Mouse (Mus musculus): ENCODE measurements around the gene Atp5l. TPM values are rescaled to one million over a fixed set of nuclear protein-coding genes. Genes with fewer than 3 reads are reported as not detected.
A peak's percentile ranks its signal among the peaks of the same experiment; 100 is the strongest.

The Atp5l gene
- polyA plus RNA-seq, 1 experiment from 2014 or later, result 523 TPM

DNA sequence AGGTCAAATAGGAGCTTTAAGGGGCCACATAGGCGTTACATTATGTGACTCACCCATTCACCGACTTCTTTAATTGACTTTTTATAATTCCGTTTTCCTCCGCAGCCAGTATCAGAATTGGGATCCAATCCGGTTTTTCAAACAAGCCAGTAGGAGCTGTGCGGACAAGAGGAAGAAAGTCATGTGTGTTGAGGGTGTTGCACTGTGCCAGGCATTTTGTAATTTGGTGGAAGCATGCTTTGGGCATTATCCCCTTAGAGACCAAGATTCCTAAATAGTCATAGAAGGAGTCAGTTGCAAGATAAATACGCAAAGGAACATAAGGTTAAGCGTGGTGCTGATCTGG, 554 bp upstream of the Atp5l start:
- H3K4me3 ChIP-seq, result peak overlapping the region; percentile 99
- H3K9ac ChIP-seq, result peak overlapping the region; percentile 98
- peak; percentile 76 for ATAC-seq
- H3K36me3 ChIP-seq, result peaks cover 12% of the 10 kb centered on the region
- peak overlapping the region; percentile 74 for H3K4me2 ChIP-seq
- no peaks in the 10 kb centered on the region for H3K9me3 ChIP-seq (replicated peaks)
- peak overlapping the region; percentile 86 for H3K27ac ChIP-seq
- WGBS (ENCODE audit: insufficient replicate concordance), result under 1% methylated on average over 8 of the region's 8 CpGs
- H3K27me3 ChIP-seq (replicated peaks), result no peaks in the 10 kb centered on the region
- H3K4me1 ChIP-seq, result peaks cover 25% of the 10 kb centered on the region

DNA sequence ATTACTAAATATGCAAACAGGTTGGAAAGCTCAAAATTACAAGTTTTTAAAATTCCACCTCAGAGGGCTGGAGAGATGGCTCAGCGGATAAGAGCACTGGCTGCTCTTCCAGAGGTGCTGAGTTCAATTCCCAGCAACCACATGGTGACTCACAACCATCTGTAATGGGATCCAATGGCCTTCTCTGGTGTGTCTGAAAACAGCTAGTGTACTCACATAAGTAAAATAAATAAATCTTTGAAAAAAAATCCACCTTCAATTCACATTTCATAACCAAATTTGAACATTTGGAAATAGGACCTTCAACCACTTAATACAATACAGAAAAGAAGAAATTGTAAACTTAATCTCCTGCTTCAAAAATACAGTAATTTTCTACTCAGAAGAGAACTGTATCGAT, 936 bp downstream of the Atp5l start:
- peaks cover 19% of the 10 kb centered on the region for H3K36me3 ChIP-seq
- H3K27ac ChIP-seq, result peak overlapping the region; percentile 86
- H3K9ac ChIP-seq, result peak overlapping the region; percentile 98
- H3K4me1 ChIP-seq, result peaks cover 25% of the 10 kb centered on the region
- H3K4me2 ChIP-seq, result peak overlapping the region; percentile 74
- H3K4me3 ChIP-seq, result peak overlapping the region; percentile 99
- no peaks in the 10 kb centered on the region for H3K27me3 ChIP-seq (replicated peaks)
- WGBS (ENCODE audit: insufficient replicate concordance), result 12% methylated on average over 2 of the region's 2 CpGs
- no peaks in the 10 kb centered on the region for H3K9me3 ChIP-seq (replicated peaks)
- no peak for ATAC-seq

DNA sequence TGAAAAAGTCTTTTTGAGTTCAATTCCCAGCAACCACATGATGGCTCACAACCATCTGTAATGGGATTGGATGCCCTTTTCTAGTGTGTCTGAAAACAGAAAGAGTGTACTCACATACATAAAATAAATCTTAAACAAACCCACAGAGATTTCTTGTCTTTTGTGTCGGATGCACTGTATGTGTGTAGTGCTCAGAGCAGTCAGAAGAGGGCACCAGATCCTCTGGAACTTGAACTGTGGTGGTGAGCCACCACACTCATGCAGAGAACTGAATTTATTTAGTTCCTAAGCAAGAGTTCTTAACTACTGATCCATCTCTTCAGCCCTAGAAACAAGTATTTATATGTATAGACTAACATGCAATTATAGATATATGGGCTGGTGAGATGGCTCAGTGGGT, 4.3 kb downstream of the Atp5l start:
- Histone ChIP-seq H3K4me1 (peaks cover 17% of the 10 kb centered on the region), H3K27ac (no peak overlapping the region), H3K9ac (no peak overlapping the region), H3K27me3 (replicated peaks) (no peaks in the 10 kb centered on the region), H3K36me3 (peaks cover 48% of the 10 kb centered on the region), H3K4me2 (no peak overlapping the region), H3K9me3 (replicated peaks) (no peaks in the 10 kb centered on the region), H3K4me3 (no peak overlapping the region)
- WGBS (ENCODE audit: insufficient replicate concordance), result 58% methylated on average over 1 of the region's 1 CpGs
- no peak for ATAC-seq

DNA sequence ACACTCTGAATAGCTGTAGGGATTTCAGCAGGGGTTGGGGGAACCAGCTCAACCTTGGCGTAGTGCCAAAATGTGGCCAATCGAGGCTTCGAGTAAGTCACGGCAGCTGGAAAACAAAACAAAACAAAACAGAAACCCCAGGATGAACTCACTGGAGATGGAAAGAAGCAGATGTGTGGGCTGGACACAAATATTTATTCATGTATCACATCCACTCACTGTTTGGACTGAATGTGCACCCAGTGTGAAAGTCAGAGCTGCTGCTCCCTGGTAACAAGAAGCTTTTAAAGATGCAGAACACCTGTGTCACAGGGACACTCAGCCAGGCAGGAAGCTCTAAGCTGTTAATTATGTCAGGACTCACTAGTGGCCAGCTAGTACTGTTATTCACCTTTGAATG, 5.8 kb downstream of the Atp5l start:
- no peak overlapping the region for H3K4me2 ChIP-seq
- no peaks in the 10 kb centered on the region for H3K27me3 ChIP-seq (replicated peaks)
- 77% methylated on average over 4 of the region's 4 CpGs for WGBS (ENCODE audit: insufficient replicate concordance)
- no peak overlapping the region for H3K4me3 ChIP-seq
- H3K9ac ChIP-seq, result no peak overlapping the region
- H3K27ac ChIP-seq, result no peak overlapping the region
- H3K36me3 ChIP-seq, result peaks cover 59% of the 10 kb centered on the region
- H3K4me1 ChIP-seq, result peaks cover 16% of the 10 kb centered on the region
- no peaks in the 10 kb centered on the region for H3K9me3 ChIP-seq (replicated peaks)
- no peak for ATAC-seq

DNA sequence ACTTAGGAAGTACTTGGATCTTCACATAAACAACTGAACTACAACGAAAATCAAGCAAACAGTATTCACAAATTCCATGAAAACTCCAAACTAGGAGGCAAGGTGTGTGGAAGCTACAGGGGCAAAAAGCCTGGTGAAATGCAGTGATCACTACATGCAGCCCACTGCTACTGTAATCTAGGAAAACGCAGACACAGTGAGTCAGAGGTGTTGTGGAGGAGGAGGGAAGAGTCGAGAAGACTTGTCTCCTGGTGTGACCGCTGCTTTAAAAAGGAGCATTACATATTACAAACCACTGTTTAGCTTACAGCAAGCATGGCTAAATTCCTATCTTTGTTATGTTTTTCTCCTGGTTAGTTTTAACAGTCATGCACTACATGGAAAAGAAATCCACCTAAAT, 9.2 kb downstream of the Atp5l start:
- Histone ChIP-seq H3K27me3 (replicated peaks) (no peaks in the 10 kb centered on the region), H3K9me3 (replicated peaks) (no peaks in the 10 kb centered on the region), H3K4me1 (peaks cover 3% of the 10 kb centered on the region; the same call in 1 of the 2 replicates), H3K9ac (no peak overlapping the region), H3K4me3 (no peak overlapping the region), H3K36me3 (peaks cover 52% of the 10 kb centered on the region), H3K4me2 (no peak overlapping the region), H3K27ac (no peak overlapping the region)
- no peak for ATAC-seq
- WGBS (ENCODE audit: insufficient replicate concordance), result 81% methylated on average over 4 of the region's 4 CpGs

DNA sequence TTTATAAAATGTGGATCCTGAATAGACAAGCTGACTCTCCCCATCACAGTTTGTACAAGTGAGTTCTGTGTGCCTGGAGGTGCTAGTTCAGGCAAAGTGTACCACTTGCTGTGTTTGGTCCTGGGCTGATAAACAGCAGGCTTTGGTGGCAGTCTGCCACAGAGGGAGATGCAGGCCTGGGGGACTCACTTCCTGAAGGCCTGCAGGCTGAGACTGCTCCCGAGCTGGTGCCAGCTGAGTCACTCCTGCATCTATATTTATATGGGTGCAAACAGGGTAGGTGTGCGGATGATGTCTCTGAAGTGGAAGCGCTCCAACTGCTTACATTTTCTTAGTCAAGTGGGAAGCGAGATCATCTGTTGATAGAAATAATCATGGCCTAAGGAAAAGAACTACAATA, 14.9 kb downstream of the Atp5l start:
- Histone ChIP-seq H3K36me3 (peaks cover 5% of the 10 kb centered on the region), H3K9me3 (replicated peaks) (no peaks in the 10 kb centered on the region), H3K4me3 (no peak overlapping the region), H3K9ac (no peak overlapping the region), H3K4me2 (no peak overlapping the region), H3K27ac (no peak overlapping the region), H3K4me1 (peaks cover 8% of the 10 kb centered on the region; the same call in 1 of the 2 replicates), H3K27me3 (replicated peaks) (no peaks in the 10 kb centered on the region)
- ATAC-seq, result no peak
- WGBS (ENCODE audit: insufficient replicate concordance), result 63% methylated on average over 4 of the region's 4 CpGs

DNA sequence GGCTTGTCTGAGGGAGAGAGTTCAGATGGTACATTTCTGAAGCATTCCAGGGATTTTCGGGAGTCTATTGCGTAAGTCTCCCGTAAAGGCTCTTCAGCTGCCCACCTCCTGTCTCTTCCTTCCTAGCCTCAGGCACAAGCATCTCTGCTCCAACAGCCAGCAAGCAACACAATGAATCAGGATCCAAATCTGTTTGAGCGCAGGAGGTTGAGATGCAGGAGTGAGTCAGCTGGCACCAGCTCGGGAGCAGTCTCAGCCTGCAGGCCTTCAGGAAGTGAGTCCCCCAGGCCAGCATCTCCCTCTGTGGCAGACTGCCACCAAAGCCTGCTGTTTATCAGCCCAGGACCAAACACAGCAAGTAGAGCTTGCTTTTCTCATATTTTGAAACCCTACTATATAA, 15.6 kb downstream of the Atp5l start:
- H3K9ac ChIP-seq, result no peak overlapping the region
- peaks cover 8% of the 10 kb centered on the region; the same call in 1 of the 2 replicates for H3K4me1 ChIP-seq
- no peak overlapping the region for H3K4me2 ChIP-seq
- no peaks in the 10 kb centered on the region for H3K9me3 ChIP-seq (replicated peaks)
- no peaks in the 10 kb centered on the region for H3K27me3 ChIP-seq (replicated peaks)
- H3K36me3 ChIP-seq, result no peaks in the 10 kb centered on the region
- ATAC-seq, result no peak
- H3K4me3 ChIP-seq, result no peak overlapping the region
- H3K27ac ChIP-seq, result no peak overlapping the region
- WGBS (ENCODE audit: insufficient replicate concordance), result 62% methylated on average over 5 of the region's 5 CpGs

DNA sequence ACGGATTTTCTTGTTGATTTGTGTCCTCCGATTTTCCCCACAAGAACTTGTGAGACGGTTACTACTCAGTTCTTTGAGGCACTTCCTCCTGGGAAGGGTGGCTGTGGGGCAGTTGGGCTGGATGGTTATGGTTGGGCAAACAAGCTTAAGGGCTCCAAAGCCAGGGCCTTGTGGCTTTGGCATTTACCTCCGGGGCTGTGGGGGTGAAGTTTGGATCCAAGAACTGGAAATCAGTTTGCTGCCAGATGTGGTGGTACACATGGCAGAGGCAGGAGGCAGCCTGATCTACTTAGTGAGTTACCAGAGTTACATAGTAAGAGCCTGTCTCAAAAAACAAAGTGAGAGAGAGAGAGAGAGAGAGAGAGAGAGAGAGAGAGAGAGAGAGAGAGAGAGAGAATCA, 16.7 kb downstream of the Atp5l start:
- no peak for ATAC-seq
- WGBS (ENCODE audit: insufficient replicate concordance), result 61% methylated on average over 4 of the region's 4 CpGs
- no peaks in the 10 kb centered on the region for H3K27me3 ChIP-seq (replicated peaks)
- no peak overlapping the region for H3K4me2 ChIP-seq
- H3K27ac ChIP-seq, result no peak overlapping the region
- no peaks in the 10 kb centered on the region for H3K9me3 ChIP-seq (replicated peaks)
- no peak overlapping the region for H3K9ac ChIP-seq
- H3K4me3 ChIP-seq, result no peak overlapping the region
- peaks cover 8% of the 10 kb centered on the region; the same call in 1 of the 2 replicates for H3K4me1 ChIP-seq
- no peaks in the 10 kb centered on the region for H3K36me3 ChIP-seq

DNA sequence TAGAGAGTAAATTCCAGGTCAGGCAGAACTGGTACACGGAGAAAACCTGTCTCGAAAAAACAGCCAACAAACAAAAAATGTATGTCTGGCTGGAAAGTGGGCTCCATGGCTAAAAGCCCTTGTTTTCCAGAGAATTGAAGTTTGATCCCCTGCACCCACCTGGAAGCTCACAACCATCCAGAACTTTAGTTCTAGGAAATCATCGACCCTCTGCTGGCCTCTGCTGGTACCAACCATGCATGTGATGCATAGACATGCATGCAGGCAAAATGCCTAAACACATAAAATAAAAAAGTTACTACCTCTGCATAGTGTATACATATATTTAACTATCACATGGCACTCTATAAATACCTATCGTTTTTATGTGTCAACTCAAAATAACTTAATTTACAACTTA, 20.1 kb downstream of the Atp5l start:
- H3K27ac ChIP-seq, result no peak overlapping the region
- H3K4me1 ChIP-seq, result peaks cover 4% of the 10 kb centered on the region; the same call in 1 of the 2 replicates

DNA sequence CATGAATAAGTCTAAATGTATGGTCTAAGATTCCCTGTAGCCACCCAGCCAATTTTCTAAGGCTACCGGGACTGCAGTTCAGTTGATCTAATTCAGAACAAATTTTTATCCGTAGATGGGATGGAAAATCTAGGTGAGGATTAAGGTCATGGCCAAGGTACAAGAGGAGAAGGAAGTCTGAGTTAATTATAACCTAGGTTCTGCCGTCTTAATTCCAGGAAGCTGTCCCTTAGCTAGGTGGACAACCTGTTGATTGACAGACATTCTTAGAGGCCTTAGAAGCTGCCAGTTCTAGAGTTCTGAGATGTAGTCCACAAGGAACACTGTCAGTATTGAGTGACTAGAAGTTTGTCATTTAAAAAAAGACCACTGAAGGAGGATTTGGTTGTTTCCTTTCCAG, 20.8 kb downstream of the Atp5l start:
- 60% methylated on average over 3 of the region's 3 CpGs for WGBS (ENCODE audit: insufficient replicate concordance)
- no peak for ATAC-seq
- no peak overlapping the region for H3K27ac ChIP-seq
- H3K9ac ChIP-seq, result no peak overlapping the region
- no peaks in the 10 kb centered on the region for H3K36me3 ChIP-seq
- H3K4me1 ChIP-seq, result no peaks in the 10 kb centered on the region
- H3K4me3 ChIP-seq, result no peak overlapping the region
- no peaks in the 10 kb centered on the region for H3K9me3 ChIP-seq (replicated peaks)
- 0 out of 2 replicates have a peak, but pooled peaks cover 3% of the 10 kb centered on the region for H3K27me3 ChIP-seq (replicated peaks)
- no peak overlapping the region for H3K4me2 ChIP-seq

More for the DNA sequence above, 20.1 kb downstream of the Atp5l start:
- H3K9ac ChIP-seq, result no peak overlapping the region
- ATAC-seq, result no peak
- 0 out of 2 replicates have a peak, but pooled peaks cover 3% of the 10 kb centered on the region for H3K27me3 ChIP-seq (replicated peaks)
- no peaks in the 10 kb centered on the region for H3K9me3 ChIP-seq (replicated peaks)
- no peaks in the 10 kb centered on the region for H3K36me3 ChIP-seq
- H3K4me2 ChIP-seq, result no peak overlapping the region
- no peak overlapping the region for H3K4me3 ChIP-seq
- WGBS (ENCODE audit: insufficient replicate concordance), result 50% methylated on average over 4 of the region's 4 CpGs

DNA sequence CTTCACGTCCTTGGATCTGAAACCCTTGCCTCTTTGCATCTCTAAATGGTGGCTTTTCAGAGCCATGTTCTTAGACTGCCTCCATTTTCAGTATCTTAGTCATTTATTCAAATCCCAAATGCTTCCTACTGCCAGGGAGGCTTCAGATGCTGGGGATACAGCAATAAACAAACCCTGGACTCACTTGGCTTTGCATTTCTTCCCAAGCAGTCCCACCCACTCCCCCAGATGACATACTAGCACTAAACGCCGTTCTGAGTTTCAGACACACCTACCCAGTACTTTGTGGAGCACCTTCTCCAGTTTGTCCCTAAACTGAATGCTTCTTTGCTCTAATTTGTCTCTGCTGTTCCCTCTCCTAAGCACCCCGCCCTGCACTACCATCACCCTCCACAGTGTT, 23.5 kb downstream of the Atp5l start:
- H3K9ac ChIP-seq, result no peak overlapping the region
- H3K27me3 ChIP-seq (replicated peaks), result 0 out of 2 replicates have a peak, but pooled peaks cover 3% of the 10 kb centered on the region
- H3K9me3 ChIP-seq (replicated peaks), result no peaks in the 10 kb centered on the region
- no peak overlapping the region for H3K27ac ChIP-seq
- 61% methylated on average over 4 of the region's 4 CpGs for WGBS (ENCODE audit: insufficient replicate concordance)
- H3K36me3 ChIP-seq, result no peaks in the 10 kb centered on the region
- no peak overlapping the region for H3K4me3 ChIP-seq
- ATAC-seq, result no peak
- peaks cover 12% of the 10 kb centered on the region for H3K4me1 ChIP-seq
- no peak overlapping the region for H3K4me2 ChIP-seq

DNA sequence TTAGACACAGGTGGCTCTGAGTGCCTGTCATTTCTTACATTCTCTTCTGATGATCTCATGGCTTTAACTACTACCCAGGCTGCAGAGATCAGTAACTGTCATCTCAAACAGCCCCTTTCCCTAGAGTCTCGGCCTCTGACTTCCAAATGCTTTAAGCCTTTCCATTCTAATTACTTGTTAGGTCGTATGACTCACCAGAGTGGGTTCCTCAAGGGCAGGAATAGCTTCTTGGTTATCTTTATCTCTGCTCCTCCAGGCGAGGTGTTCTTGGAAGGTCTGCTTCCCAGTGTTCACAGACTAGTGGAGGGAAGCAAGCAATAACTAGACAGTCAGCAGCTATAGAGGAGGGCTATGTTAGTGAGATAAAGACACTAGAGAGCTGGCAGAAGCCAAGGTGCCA, 27.9 kb downstream of the Atp5l start:
- Histone ChIP-seq H3K9ac (no peak overlapping the region), H3K9me3 (replicated peaks) (no peaks in the 10 kb centered on the region), H3K36me3 (no peaks in the 10 kb centered on the region), H3K27ac (no peak overlapping the region), H3K4me1 (peaks cover 19% of the 10 kb centered on the region), H3K4me3 (no peak overlapping the region), H3K4me2 (no peak overlapping the region), H3K27me3 (replicated peaks) (0 out of 2 replicates have a peak, but pooled peaks cover 2% of the 10 kb centered on the region)
- WGBS (ENCODE audit: insufficient replicate concordance), result 15% methylated on average over 3 of the region's 3 CpGs
- ATAC-seq, result no peak

DNA sequence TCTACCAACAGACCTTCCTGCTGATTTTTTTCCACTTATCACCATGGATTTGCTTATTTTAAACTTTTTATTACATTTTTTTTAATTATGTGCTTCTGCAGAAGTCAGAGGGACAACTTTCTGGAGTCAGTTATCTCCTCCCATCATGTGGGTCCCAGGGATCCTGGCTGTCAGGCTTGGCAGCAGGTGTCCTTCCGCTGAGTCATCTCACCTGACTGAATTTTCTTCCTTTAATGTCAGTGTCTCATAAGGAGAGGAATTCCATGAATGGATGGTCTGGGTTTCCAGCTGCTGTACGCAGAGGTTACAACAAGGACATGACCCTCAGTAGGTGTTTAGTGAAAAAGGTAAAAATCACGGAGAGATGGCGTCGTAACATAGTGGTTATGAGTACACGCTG, 29.3 kb downstream of the Atp5l start:
- Histone ChIP-seq H3K4me3 (no peak overlapping the region), H3K9me3 (replicated peaks) (no peaks in the 10 kb centered on the region), H3K4me2 (no peak overlapping the region), H3K27me3 (replicated peaks) (peaks cover 7% of the 10 kb centered on the region; the same call in 1 of the 2 replicates), H3K36me3 (no peaks in the 10 kb centered on the region), H3K27ac (no peak overlapping the region), H3K4me1 (peaks cover 19% of the 10 kb centered on the region), H3K9ac (no peak overlapping the region)
- 82% methylated on average over 6 of the region's 6 CpGs for WGBS (ENCODE audit: insufficient replicate concordance)
- no peak for ATAC-seq

All from liver, embryonic 12.5 days (tissue).